Mouse (Mus musculus): ENCODE data around the gene AW551984. TPM values are rescaled to one million over a fixed set of nuclear protein-coding genes. Genes with fewer than 3 reads are reported as not detected.

Gene AW551984
- total and polyA plus RNA-seq, 2 experiments = 0.09 to 0.13 TPM

GRCm38 (mm10) chr9:39602536-39603332, 1.5 kb downstream of the AW551984 start:
- no peaks in the 10 kb centered on the region for H3K79me2 ChIP-seq (ENCODE audit: control insufficient read depth, insufficient read depth, low read length)
- H3K27ac ChIP-seq (replicated peaks; ENCODE audit: insufficient read depth, low read depth, low read length) = no peak overlapping the region
- under 1% methylated on average over 19 of the region's 19 CpGs for WGBS

DNA sequence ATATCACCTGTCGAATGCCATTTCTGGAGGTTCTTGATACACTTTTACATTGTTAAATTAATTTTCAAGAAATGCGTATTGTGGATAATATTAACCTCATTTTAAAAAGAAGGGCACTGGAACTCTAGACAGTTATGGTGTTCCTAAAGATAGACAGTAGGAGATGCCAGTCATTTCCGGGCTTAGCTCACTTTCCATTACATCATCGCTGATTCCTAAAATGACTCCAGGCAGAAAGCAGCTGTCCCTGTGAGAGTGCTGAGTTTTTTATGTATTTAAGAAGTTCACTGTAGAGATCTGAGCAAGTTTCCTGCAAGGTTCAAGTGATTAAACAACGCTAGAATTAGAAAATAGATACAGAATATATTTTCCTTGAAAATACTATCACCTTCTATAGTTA, 27.2 kb downstream of the AW551984 start:
- no peak overlapping the region for H3K27ac ChIP-seq (replicated peaks; ENCODE audit: insufficient read depth, low read depth, low read length)
- H3K4me1 ChIP-seq (ENCODE audit: control insufficient read depth, insufficient read depth, low read length) = no peaks in the 10 kb centered on the region
- no peak for DNase-seq (ENCODE audit: extremely low read depth, low read depth, low spot score)
- H3K79me2 ChIP-seq (ENCODE audit: control insufficient read depth, insufficient read depth, low read length) = no peaks in the 10 kb centered on the region
- H3K4me3 ChIP-seq (ENCODE audit: insufficient read depth, low read depth, low read length) = no peak overlapping the region
- TF ChIP-seq POLR2A (IDR thresholded peaks at IDR 0.05; ENCODE audit: extremely low read depth, insufficient read depth, low read length) (no peak), CTCF (IDR thresholded peaks at IDR 0.05; ENCODE audit: low read depth, low read length) (no peak)
- no peak overlapping the region for H3K9ac ChIP-seq (ENCODE audit: low read depth, low read length)
- WGBS = 82% methylated on average over 5 of the region's 5 CpGs
- H3K27me3 ChIP-seq (ENCODE audit: control insufficient read depth, insufficient read depth, low read length) = no peaks in the 10 kb centered on the region
- no peaks in the 10 kb centered on the region for H3K36me3 ChIP-seq (ENCODE audit: control insufficient read depth, insufficient read depth, low read length)

More at GRCm38 (mm10) chr9:39602536-39603332, 1.5 kb downstream of the AW551984 start:
- H3K4me1 ChIP-seq (ENCODE audit: control insufficient read depth, insufficient read depth, low read length) = no peaks in the 10 kb centered on the region
- H3K36me3 ChIP-seq (ENCODE audit: control insufficient read depth, insufficient read depth, low read length) = no peaks in the 10 kb centered on the region
- no peak for TF ChIP-seq CTCF (IDR thresholded peaks at IDR 0.05; ENCODE audit: low read depth, low read length)
- no peak for TF ChIP-seq POLR2A (IDR thresholded peaks at IDR 0.05; ENCODE audit: extremely low read depth, insufficient read depth, low read length)
- no peak overlapping the region for H3K9ac ChIP-seq (ENCODE audit: low read depth, low read length)
- no peak overlapping the region for H3K4me3 ChIP-seq (ENCODE audit: insufficient read depth, low read depth, low read length)
- no peak for DNase-seq (ENCODE audit: extremely low read depth, low read depth, low spot score)
- no peaks in the 10 kb centered on the region for H3K27me3 ChIP-seq (ENCODE audit: control insufficient read depth, insufficient read depth, low read length)

DNA sequence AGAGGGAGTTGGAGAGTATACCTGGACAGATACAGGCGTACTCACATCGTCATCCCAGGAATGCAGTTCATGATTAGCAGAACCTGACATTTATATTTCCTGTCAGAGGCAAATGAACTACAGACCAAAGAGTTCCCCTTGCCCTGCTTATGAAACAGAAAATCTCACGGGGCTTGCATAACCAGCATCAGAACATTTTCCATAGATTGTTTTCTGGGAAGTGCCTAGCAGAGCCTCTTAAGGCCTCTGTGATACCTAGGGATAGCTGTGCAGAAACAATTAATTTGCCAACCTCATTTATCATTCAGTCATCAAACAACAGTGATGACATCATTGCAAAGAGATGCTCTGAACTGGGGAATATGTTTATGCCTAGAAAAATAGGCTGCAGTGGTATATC, 28.7 kb downstream of the AW551984 start, which contains the start of gene Olfr959:
TSS of gene Olfr959 (minus strand) at position 101 of the 400 bp plus-strand sequence.
- TF ChIP-seq POLR2A (IDR thresholded peaks at IDR 0.05; ENCODE audit: extremely low read depth, insufficient read depth, low read length) (no peak), CTCF (IDR thresholded peaks at IDR 0.05; ENCODE audit: low read depth, low read length) (no peak)
- WGBS = 74% methylated on average over 3 of the region's 3 CpGs
- no peak within 1 kb of the TSS for H3K4me3 ChIP-seq (ENCODE audit: insufficient read depth, low read depth, low read length)
- no peaks in the 10 kb centered on the region for H3K36me3 ChIP-seq (ENCODE audit: control insufficient read depth, insufficient read depth, low read length)
- no peak within 1 kb of the TSS for H3K9ac ChIP-seq (ENCODE audit: low read depth, low read length)
- no peak within 1 kb of the TSS for H3K27ac ChIP-seq (replicated peaks; ENCODE audit: insufficient read depth, low read depth, low read length)
- DNase-seq (ENCODE audit: extremely low read depth, low read depth, low spot score) = no peak
- no peaks in the 10 kb centered on the region for H3K79me2 ChIP-seq (ENCODE audit: control insufficient read depth, insufficient read depth, low read length)
- no peaks in the 10 kb centered on the region for H3K4me1 ChIP-seq (ENCODE audit: control insufficient read depth, insufficient read depth, low read length)
- H3K27me3 ChIP-seq (ENCODE audit: control insufficient read depth, insufficient read depth, low read length) = no peaks in the 10 kb centered on the region

- DNase-seq (ENCODE audit: extremely low read depth, low read depth, low spot score) = no peak
- Histone ChIP-seq H3K4me1 (ENCODE audit: control insufficient read depth, insufficient read depth, low read length) (no peaks in the 10 kb centered on the region), H3K4me3 (ENCODE audit: insufficient read depth, low read depth, low read length) (no peak overlapping the region), H3K27me3 (ENCODE audit: control insufficient read depth, insufficient read depth, low read length) (0 out of 2 replicates have a peak, but pooled peaks cover 4% of the 10 kb centered on the region), H3K27ac (replicated peaks; ENCODE audit: insufficient read depth, low read depth, low read length) (no peak overlapping the region), H3K79me2 (ENCODE audit: control insufficient read depth, insufficient read depth, low read length) (no peaks in the 10 kb centered on the region), H3K36me3 (ENCODE audit: control insufficient read depth, insufficient read depth, low read length) (no peaks in the 10 kb centered on the region), H3K9ac (ENCODE audit: low read depth, low read length) (no peak overlapping the region)
- no peak for TF ChIP-seq CTCF (IDR thresholded peaks at IDR 0.05; ENCODE audit: low read depth, low read length)
- TF ChIP-seq POLR2A (IDR thresholded peaks at IDR 0.05; ENCODE audit: extremely low read depth, insufficient read depth, low read length) = no peak
Observed at GRCm38 (mm10) chr9:39558349-39558647, 45.9 kb downstream of the AW551984 start.

DNA sequence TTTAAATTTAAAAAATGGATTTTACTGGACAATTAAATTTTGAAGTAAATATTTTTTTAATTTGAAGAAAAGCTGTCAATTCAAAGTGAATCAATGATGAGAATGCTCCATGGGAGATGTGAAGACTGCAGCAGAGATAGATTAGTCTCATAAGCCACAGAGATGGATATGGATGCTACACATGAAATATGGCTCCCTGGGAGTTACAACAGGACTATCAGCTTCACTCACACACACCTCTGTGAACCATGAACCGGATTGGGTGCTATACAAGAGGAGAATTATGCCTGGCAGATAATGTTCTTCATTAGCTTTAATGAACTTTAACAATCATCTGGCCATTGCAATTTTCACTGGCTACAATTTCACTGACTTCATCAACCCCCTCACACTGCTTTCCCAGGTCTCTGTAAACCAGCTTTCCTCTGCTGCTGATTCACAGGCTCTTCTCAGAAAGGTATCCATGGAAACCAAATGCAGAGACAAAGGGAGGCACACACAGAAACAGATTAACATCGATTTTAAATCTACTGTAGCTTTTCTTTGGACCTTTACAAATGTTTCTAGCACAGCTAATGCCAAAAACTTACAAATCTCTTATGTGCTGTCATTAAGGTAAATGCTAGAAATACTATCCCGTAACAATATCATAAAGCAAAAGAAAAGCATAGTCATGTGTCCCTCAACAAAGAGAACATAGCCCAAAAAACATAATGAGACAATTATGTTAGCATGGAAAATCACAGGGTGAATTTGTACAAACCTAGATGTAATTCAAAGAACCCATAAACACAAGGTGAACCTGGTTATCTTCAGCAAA, 46.5 kb downstream of the AW551984 start:
- no peak for TF ChIP-seq CTCF (IDR thresholded peaks at IDR 0.05; ENCODE audit: low read depth, low read length)
- TF ChIP-seq POLR2A (IDR thresholded peaks at IDR 0.05; ENCODE audit: extremely low read depth, insufficient read depth, low read length) = no peak
- Histone ChIP-seq H3K36me3 (ENCODE audit: control insufficient read depth, insufficient read depth, low read length) (no peaks in the 10 kb centered on the region), H3K4me1 (ENCODE audit: control insufficient read depth, insufficient read depth, low read length) (no peaks in the 10 kb centered on the region), H3K9ac (ENCODE audit: low read depth, low read length) (no peak overlapping the region), H3K79me2 (ENCODE audit: control insufficient read depth, insufficient read depth, low read length) (no peaks in the 10 kb centered on the region), H3K4me3 (ENCODE audit: insufficient read depth, low read depth, low read length) (no peak overlapping the region), H3K27me3 (ENCODE audit: control insufficient read depth, insufficient read depth, low read length) (0 out of 2 replicates have a peak, but pooled peaks cover 4% of the 10 kb centered on the region), H3K27ac (replicated peaks; ENCODE audit: insufficient read depth, low read depth, low read length) (no peak overlapping the region)
- no peak for DNase-seq (ENCODE audit: extremely low read depth, low read depth, low spot score)
- 55% methylated on average over 3 of the region's 3 CpGs for WGBS

Data from liver, adult 2 months (tissue).